Mouse (Mus musculus): Measurements from ENCODE around the gene Trpm7. TPM values are rescaled to one million over a fixed set of nuclear protein-coding genes. Genes with fewer than 3 reads are reported as not detected.

Trpm7 gene
- polyA plus RNA-seq, 1 experiment from 2014 or later: 17.2 TPM

- no peak for ATAC-seq
- DNase-seq: no peak
- Histone ChIP-seq H3K9ac (replicated peaks) (no peak overlapping the region), H3K4me1 (ENCODE audit: insufficient read depth) (no peaks in the 10 kb centered on the region), H3K27me3 (ENCODE audit: insufficient read depth, low read length) (no peaks in the 10 kb centered on the region), H3K36me3 (replicated peaks; ENCODE audit: insufficient read depth, low read length) (no peaks in the 10 kb centered on the region), H3K27ac (ENCODE audit: low read depth) (no peak overlapping the region), H3K9me3 (ENCODE audit: low read length) (no peaks in the 10 kb centered on the region), H3K4me3 (ENCODE audit: low read depth, low read length) (no peak overlapping the region), H3K4me2 (ENCODE audit: low read depth, low read length) (no peak overlapping the region)
- no peak for TF ChIP-seq CTCF (IDR thresholded peaks at IDR 0.05; ENCODE audit: low read depth)
- TF ChIP-seq EP300 (IDR thresholded peaks at IDR 0.05; ENCODE audit: low read depth): no peak
- 55% methylated on average over 19 of the region's 19 CpGs for WGBS (ENCODE audit: insufficient replicate concordance)
Observed at GRCm38 (mm10) chr2:126769431-126770181, 106.4 kb downstream of the Trpm7 start.

- WGBS (ENCODE audit: insufficient replicate concordance): 69% methylated on average over 4 of the region's 4 CpGs
- no peak overlapping the region for H3K4me2 ChIP-seq (ENCODE audit: low read depth, low read length)
- no peaks in the 10 kb centered on the region for H3K9me3 ChIP-seq (ENCODE audit: low read length)
- no peak overlapping the region for H3K9ac ChIP-seq (replicated peaks)
- no peaks in the 10 kb centered on the region for H3K36me3 ChIP-seq (replicated peaks; ENCODE audit: insufficient read depth, low read length)
- no peaks in the 10 kb centered on the region for H3K4me1 ChIP-seq (ENCODE audit: insufficient read depth)
- TF ChIP-seq EP300 (IDR thresholded peaks at IDR 0.05; ENCODE audit: low read depth) (no peak), CTCF (IDR thresholded peaks at IDR 0.05; ENCODE audit: low read depth) (peak; percentile 40)
- no peaks in the 10 kb centered on the region for H3K27me3 ChIP-seq (ENCODE audit: insufficient read depth, low read length)
- H3K27ac ChIP-seq (ENCODE audit: low read depth): no peak overlapping the region
- no peak for ATAC-seq
- DNase-seq: no peak
- no peak overlapping the region for H3K4me3 ChIP-seq (ENCODE audit: low read depth, low read length)
Observed at GRCm38 (mm10) chr2:126768194-126768593, 107.8 kb downstream of the Trpm7 start.

GRCm38 (mm10) chr2:126767599-126767998, 108.4 kb downstream of the Trpm7 start:
- TF ChIP-seq EP300 (IDR thresholded peaks at IDR 0.05; ENCODE audit: low read depth) (no peak), CTCF (IDR thresholded peaks at IDR 0.05; ENCODE audit: low read depth) (peak; percentile 37; the same call in 1 of the 2 replicates)
- 96% methylated on average over 3 of the region's 3 CpGs for WGBS (ENCODE audit: insufficient replicate concordance)
- Histone ChIP-seq H3K27ac (ENCODE audit: low read depth) (no peak overlapping the region), H3K4me3 (ENCODE audit: low read depth, low read length) (no peak overlapping the region), H3K9ac (replicated peaks) (no peak overlapping the region), H3K4me2 (ENCODE audit: low read depth, low read length) (no peak overlapping the region), H3K9me3 (ENCODE audit: low read length) (no peaks in the 10 kb centered on the region), H3K27me3 (ENCODE audit: insufficient read depth, low read length) (no peaks in the 10 kb centered on the region), H3K4me1 (ENCODE audit: insufficient read depth) (no peaks in the 10 kb centered on the region), H3K36me3 (replicated peaks; ENCODE audit: insufficient read depth, low read length) (peaks cover 3% of the 10 kb centered on the region)
- DNase-seq: no peak
- ATAC-seq: no peak

GRCm38 (mm10) chr2:126765867-126766582, 110.0 kb downstream of the Trpm7 start:
- Histone ChIP-seq H3K27me3 (ENCODE audit: insufficient read depth, low read length) (no peaks in the 10 kb centered on the region), H3K4me2 (ENCODE audit: low read depth, low read length) (no peak overlapping the region), H3K9me3 (ENCODE audit: low read length) (no peaks in the 10 kb centered on the region), H3K4me3 (ENCODE audit: low read depth, low read length) (no peak overlapping the region), H3K4me1 (ENCODE audit: insufficient read depth) (no peaks in the 10 kb centered on the region), H3K9ac (replicated peaks) (no peak overlapping the region), H3K27ac (ENCODE audit: low read depth) (no peak overlapping the region), H3K36me3 (replicated peaks; ENCODE audit: insufficient read depth, low read length) (peaks cover 13% of the 10 kb centered on the region)
- 44% methylated on average over 11 of the region's 11 CpGs for WGBS (ENCODE audit: insufficient replicate concordance)
- no peak for ATAC-seq
- no peak for TF ChIP-seq EP300 (IDR thresholded peaks at IDR 0.05; ENCODE audit: low read depth)
- TF ChIP-seq CTCF (IDR thresholded peaks at IDR 0.05; ENCODE audit: low read depth): no peak
- DNase-seq: no peak

GRCm38 (mm10) chr2:126759351-126759750, 116.7 kb downstream of the Trpm7 start:
- 88% methylated on average over 7 of the region's 7 CpGs for WGBS (ENCODE audit: insufficient replicate concordance)
- H3K36me3 ChIP-seq (replicated peaks; ENCODE audit: insufficient read depth, low read length): peaks cover 71% of the 10 kb centered on the region
- ATAC-seq: no peak
- no peak overlapping the region for H3K27ac ChIP-seq (ENCODE audit: low read depth)
- H3K9me3 ChIP-seq (ENCODE audit: low read length): no peaks in the 10 kb centered on the region
- H3K4me3 ChIP-seq (ENCODE audit: low read depth, low read length): no peak overlapping the region
- DNase-seq: no peak
- no peak overlapping the region for H3K4me2 ChIP-seq (ENCODE audit: low read depth, low read length)
- TF ChIP-seq EP300 (IDR thresholded peaks at IDR 0.05; ENCODE audit: low read depth) (no peak), CTCF (IDR thresholded peaks at IDR 0.05; ENCODE audit: low read depth) (no peak)
- H3K4me1 ChIP-seq (ENCODE audit: insufficient read depth): no peaks in the 10 kb centered on the region
- no peaks in the 10 kb centered on the region for H3K27me3 ChIP-seq (ENCODE audit: insufficient read depth, low read length)
- no peak overlapping the region for H3K9ac ChIP-seq (replicated peaks)

- Histone ChIP-seq H3K4me3 (ENCODE audit: low read depth, low read length) (no peak overlapping the region), H3K4me1 (ENCODE audit: insufficient read depth) (no peaks in the 10 kb centered on the region), H3K4me2 (ENCODE audit: low read depth, low read length) (no peak overlapping the region), H3K27ac (ENCODE audit: low read depth) (no peak overlapping the region), H3K27me3 (ENCODE audit: insufficient read depth, low read length) (no peaks in the 10 kb centered on the region), H3K36me3 (replicated peaks; ENCODE audit: insufficient read depth, low read length) (peaks cover 81% of the 10 kb centered on the region), H3K9me3 (ENCODE audit: low read length) (no peaks in the 10 kb centered on the region), H3K9ac (replicated peaks) (no peak overlapping the region)
- 90% methylated on average over 6 of the region's 6 CpGs for WGBS (ENCODE audit: insufficient replicate concordance)
- ATAC-seq (no peak), DNase-seq (no peak)
- TF ChIP-seq EP300 (IDR thresholded peaks at IDR 0.05; ENCODE audit: low read depth) (no peak), CTCF (IDR thresholded peaks at IDR 0.05; ENCODE audit: low read depth) (no peak)
Observed at GRCm38 (mm10) chr2:126755664-126756063, 120.4 kb downstream of the Trpm7 start.

All from liver, postnatal 0 days (tissue).